Mouse (Mus musculus): ENCODE measurements at regions not wholly inside any gene's neighbourhood (a gene's known extent, or its start where the extent isn't known, plus 50 kb on each side); places are given as distances from the start of the nearest gene placed in this dataset.

- Histone ChIP-seq H3K4me1 (no peaks in the 10 kb centered on the region), H3K36me3 (no peaks in the 10 kb centered on the region), H3K9ac (replicated peaks) (no peak overlapping the region), H3K27ac (replicated peaks) (no peak overlapping the region), H3K27me3 (no peaks in the 10 kb centered on the region), H3K9me3 (peaks cover 6% of the 10 kb centered on the region; the same call in 1 of the 2 replicates), H3K4me3 (no peak overlapping the region), H3K4me2 (replicated peaks) (no peak overlapping the region)
- ATAC-seq (replicated peaks) = no peak
- 49% methylated on average over 1 of the region's 1 CpGs for WGBS
Observed at GRCm38 (mm10) chr4:23567827-23568226, 928.4 kb upstream of the Mms22l start.

DNA sequence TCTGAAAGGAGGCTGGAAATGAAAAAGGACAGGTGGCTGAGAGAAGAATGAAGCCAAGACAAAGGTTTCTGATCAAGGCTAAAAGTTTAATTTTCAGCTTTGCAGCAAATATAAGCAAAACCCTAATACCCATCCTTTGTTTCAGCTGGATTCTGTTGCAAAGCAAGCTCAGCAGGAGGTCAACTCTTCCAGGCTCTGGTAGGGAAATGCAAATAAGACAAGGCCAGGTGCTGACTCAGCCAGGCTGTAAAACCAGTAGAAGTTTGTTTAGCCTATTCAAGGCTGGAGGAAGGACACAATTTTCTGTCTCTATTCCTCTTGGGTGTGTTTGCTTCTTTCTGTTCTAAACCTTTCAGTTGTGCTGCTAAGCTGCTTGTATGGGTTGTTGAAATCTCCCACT is 923.2 kb upstream of the Mms22l start:
- no peaks in the 10 kb centered on the region for H3K4me1 ChIP-seq
- no peak for ATAC-seq (replicated peaks)
- no peaks in the 10 kb centered on the region for H3K9me3 ChIP-seq
- H3K36me3 ChIP-seq = no peaks in the 10 kb centered on the region
- H3K4me2 ChIP-seq (replicated peaks) = no peak overlapping the region
- H3K4me3 ChIP-seq = no peak overlapping the region
- no peak overlapping the region for H3K9ac ChIP-seq (replicated peaks)
- no peak overlapping the region for H3K27ac ChIP-seq (replicated peaks)
- H3K27me3 ChIP-seq = no peaks in the 10 kb centered on the region

DNA sequence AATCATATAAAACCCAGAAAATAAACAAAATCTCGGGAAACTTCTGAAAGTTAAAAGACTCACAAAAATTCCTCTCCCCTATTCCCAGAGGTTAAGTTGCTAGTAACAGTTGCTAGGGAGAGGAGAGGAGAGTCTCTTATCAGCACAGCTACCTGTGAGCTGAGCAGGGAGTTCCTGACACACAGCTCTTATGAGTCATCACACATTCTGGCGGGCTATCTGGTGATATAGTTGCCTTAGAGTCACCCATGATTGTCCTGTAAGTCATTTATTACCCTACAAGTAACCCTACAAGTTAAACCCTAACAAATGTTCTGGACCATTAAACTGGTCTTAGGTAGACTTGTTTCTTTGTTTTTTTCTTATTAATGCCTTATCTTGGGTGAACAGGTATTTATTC is 908.8 kb upstream of the Mms22l start:
- 80% methylated on average over 2 of the region's 2 CpGs for WGBS
- no peak overlapping the region for H3K4me3 ChIP-seq
- no peaks in the 10 kb centered on the region for H3K9me3 ChIP-seq
- no peak for ATAC-seq (replicated peaks)
- no peak overlapping the region for H3K4me2 ChIP-seq (replicated peaks)
- no peaks in the 10 kb centered on the region for H3K4me1 ChIP-seq
- H3K9ac ChIP-seq (replicated peaks) = no peak overlapping the region
- no peaks in the 10 kb centered on the region for H3K27me3 ChIP-seq
- no peaks in the 10 kb centered on the region for H3K36me3 ChIP-seq
- no peak overlapping the region for H3K27ac ChIP-seq (replicated peaks)

DNA sequence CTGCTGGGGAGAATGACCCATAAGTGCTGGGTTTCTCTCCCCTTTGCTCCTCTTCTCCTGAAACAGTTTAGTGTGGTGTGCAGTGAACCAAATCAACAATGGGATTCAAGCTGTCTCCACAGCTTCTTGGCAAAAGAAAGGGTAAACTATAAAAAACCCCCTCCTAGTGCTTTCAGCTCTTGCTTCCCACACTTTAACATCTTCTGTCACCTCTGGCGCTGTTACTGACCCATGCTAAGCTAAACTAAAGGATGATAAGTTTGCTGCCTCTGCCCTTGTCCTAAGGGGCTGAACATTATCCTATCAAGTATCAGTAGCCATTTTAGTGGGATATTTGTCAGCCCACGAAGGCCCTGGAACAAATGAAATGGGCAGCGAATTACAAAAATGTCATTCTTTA is 905.4 kb upstream of the Mms22l start:
- H3K27ac ChIP-seq (replicated peaks) = no peak overlapping the region
- no peak overlapping the region for H3K4me2 ChIP-seq (replicated peaks)
- H3K4me3 ChIP-seq = no peak overlapping the region
- no peak for ATAC-seq (replicated peaks)
- no peaks in the 10 kb centered on the region for H3K9me3 ChIP-seq
- no peaks in the 10 kb centered on the region for H3K4me1 ChIP-seq
- H3K36me3 ChIP-seq = no peaks in the 10 kb centered on the region
- 59% methylated on average over 3 of the region's 3 CpGs for WGBS
- no peaks in the 10 kb centered on the region for H3K27me3 ChIP-seq
- H3K9ac ChIP-seq (replicated peaks) = no peak overlapping the region

- no peaks in the 10 kb centered on the region for H3K4me1 ChIP-seq
- no peak overlapping the region for H3K4me3 ChIP-seq
- 87% methylated on average over 2 of the region's 2 CpGs for WGBS
- no peak overlapping the region for H3K27ac ChIP-seq (replicated peaks)
- no peak for ATAC-seq (replicated peaks)
- no peaks in the 10 kb centered on the region for H3K36me3 ChIP-seq
- no peaks in the 10 kb centered on the region for H3K9me3 ChIP-seq
- H3K9ac ChIP-seq (replicated peaks) = no peak overlapping the region
- H3K4me2 ChIP-seq (replicated peaks) = no peak overlapping the region
- no peaks in the 10 kb centered on the region for H3K27me3 ChIP-seq
Observed at GRCm38 (mm10) chr4:23591593-23591992, 904.7 kb upstream of the Mms22l start.

DNA sequence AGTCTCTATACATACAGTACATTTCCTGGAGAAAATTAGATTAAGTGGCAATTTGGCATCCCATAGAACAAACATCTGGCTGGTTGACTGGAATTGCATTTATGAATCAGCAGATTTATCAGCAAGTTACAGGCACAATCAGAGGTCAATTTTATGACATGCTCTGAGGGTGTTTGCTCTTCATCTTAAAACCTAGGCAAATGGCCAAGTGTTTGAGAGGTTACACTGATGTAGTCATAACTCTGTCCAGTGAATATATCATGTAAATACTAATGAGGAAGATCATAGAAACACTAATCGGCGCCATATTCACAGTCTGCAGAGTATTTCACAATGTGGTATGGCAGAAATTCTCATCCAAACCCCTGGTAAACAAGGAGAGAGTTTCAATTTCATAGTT is 896.2 kb upstream of the Mms22l start:
- H3K9ac ChIP-seq (replicated peaks) = no peak overlapping the region
- no peaks in the 10 kb centered on the region for H3K9me3 ChIP-seq
- H3K4me2 ChIP-seq (replicated peaks) = no peak overlapping the region
- no peak overlapping the region for H3K4me3 ChIP-seq
- H3K27ac ChIP-seq (replicated peaks) = no peak overlapping the region
- no peaks in the 10 kb centered on the region for H3K36me3 ChIP-seq
- no peak for ATAC-seq (replicated peaks)
- no peaks in the 10 kb centered on the region for H3K27me3 ChIP-seq
- peaks cover 25% of the 10 kb centered on the region for H3K4me1 ChIP-seq
- WGBS = 91% methylated on average over 2 of the region's 2 CpGs

- H3K4me2 ChIP-seq (replicated peaks) = peak overlapping the region; percentile 36
- H3K9me3 ChIP-seq = no peaks in the 10 kb centered on the region
- no peaks in the 10 kb centered on the region for H3K36me3 ChIP-seq
- peak overlapping the region; percentile 27 for H3K4me3 ChIP-seq
- no peaks in the 10 kb centered on the region for H3K27me3 ChIP-seq
- peak overlapping the region; percentile 69 for H3K27ac ChIP-seq (replicated peaks)
- H3K9ac ChIP-seq (replicated peaks) = peak overlapping the region; percentile 44
- H3K4me1 ChIP-seq = peaks cover 25% of the 10 kb centered on the region
- 3% methylated on average over 13 of the region's 13 CpGs for WGBS
- peak; percentile 85 for ATAC-seq (replicated peaks)
Observed at GRCm38 (mm10) chr4:23601426-23602293, 894.6 kb upstream of the Mms22l start.

DNA sequence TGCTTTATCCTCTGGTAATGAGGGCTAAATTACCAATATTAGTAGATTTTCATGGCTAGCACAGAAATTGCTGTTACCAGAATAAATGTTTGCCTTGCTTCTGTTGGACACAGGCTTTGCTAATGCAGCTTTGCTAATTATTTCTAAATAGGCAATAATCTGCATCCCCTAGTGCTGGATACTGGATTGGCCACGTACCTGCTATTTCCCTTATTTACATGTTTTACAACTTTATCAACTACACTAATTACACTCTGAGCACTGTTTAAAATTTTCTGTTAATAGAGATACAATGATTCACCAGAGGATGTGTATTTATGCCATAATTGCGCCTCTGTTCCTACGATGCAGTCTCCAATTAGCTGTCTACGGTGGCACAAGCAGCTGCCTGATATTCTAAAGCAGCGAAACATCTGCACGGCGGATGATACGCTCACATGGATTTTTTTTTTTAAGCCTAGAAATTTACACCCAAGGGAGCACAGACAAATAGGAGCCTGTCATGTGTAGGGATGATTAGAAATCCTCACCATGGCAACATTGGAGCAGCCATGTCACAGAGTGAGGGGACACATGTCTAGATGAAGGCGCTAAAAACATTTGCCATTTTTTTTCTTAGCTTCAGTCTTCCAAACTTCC is 893.8 kb upstream of the Mms22l start:
- peak; percentile 83 for ATAC-seq (replicated peaks)
- no peaks in the 10 kb centered on the region for H3K27me3 ChIP-seq
- 9% methylated on average over 9 of the region's 9 CpGs for WGBS
- H3K27ac ChIP-seq (replicated peaks) = peak overlapping the region; percentile 69
- peaks cover 25% of the 10 kb centered on the region for H3K4me1 ChIP-seq
- H3K4me2 ChIP-seq (replicated peaks) = peak overlapping the region; percentile 36
- peak overlapping the region; percentile 27 for H3K4me3 ChIP-seq
- H3K9me3 ChIP-seq = no peaks in the 10 kb centered on the region
- H3K36me3 ChIP-seq = no peaks in the 10 kb centered on the region
- 0 out of 2 replicates have a peak overlapping the region, but pooled peaks have one; percentile 11 for H3K9ac ChIP-seq (replicated peaks)

DNA sequence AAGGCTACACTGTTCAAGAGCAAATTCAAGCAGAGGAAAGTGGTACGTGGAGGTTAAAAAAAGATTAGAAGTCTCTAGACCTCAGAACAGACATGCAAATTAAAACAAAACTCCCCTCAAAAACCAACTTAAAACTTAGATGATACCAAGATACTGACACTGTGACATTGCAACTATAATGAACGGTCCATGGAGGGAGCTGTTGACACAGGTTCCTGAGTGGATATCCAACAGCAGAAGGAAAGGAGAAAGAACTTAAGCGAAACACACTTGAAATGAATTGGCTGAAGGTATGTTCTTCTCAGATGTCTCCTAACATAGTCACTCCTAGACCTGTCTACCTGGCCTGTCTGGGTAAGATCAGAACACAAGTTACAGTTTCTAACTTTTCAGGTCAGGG is 888.9 kb upstream of the Mms22l start:
- H3K36me3 ChIP-seq = no peaks in the 10 kb centered on the region
- H3K4me2 ChIP-seq (replicated peaks) = no peak overlapping the region
- peaks cover 9% of the 10 kb centered on the region for H3K4me1 ChIP-seq
- no peak overlapping the region for H3K27ac ChIP-seq (replicated peaks)
- no peak overlapping the region for H3K4me3 ChIP-seq
- WGBS = 76% methylated on average over 3 of the region's 3 CpGs
- ATAC-seq (replicated peaks) = no peak
- H3K27me3 ChIP-seq = no peaks in the 10 kb centered on the region
- no peaks in the 10 kb centered on the region for H3K9me3 ChIP-seq
- H3K9ac ChIP-seq (replicated peaks) = no peak overlapping the region

- H3K4me2 ChIP-seq (replicated peaks) = no peak overlapping the region
- H3K36me3 ChIP-seq = no peaks in the 10 kb centered on the region
- no peaks in the 10 kb centered on the region for H3K9me3 ChIP-seq
- H3K9ac ChIP-seq (replicated peaks) = no peak overlapping the region
- H3K4me1 ChIP-seq = no peaks in the 10 kb centered on the region
- ATAC-seq (replicated peaks) = no peak
- no peaks in the 10 kb centered on the region for H3K27me3 ChIP-seq
- H3K27ac ChIP-seq (replicated peaks) = no peak overlapping the region
- H3K4me3 ChIP-seq = no peak overlapping the region
Observed at GRCm38 (mm10) chr4:23621208-23621607, 875.0 kb upstream of the Mms22l start.

DNA sequence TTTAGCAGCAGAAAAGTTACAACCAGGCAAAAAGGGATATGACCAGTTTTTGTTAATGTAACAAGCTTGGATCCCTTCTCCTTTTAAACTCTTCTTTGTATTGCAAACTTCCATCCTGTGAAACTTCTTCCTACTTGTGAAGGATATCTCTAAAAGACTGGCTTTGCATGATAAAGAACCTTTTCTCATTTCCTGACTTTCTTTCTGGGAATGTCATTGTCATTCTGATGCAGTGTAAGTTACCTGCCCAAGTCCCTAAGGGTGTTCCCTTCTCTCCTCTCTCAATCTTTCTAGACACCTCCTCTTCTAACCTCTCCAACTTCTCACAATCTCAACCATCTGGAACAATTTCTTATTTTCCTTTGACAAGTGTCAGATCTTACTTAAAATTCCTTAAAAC is 874.0 kb upstream of the Mms22l start:
- H3K9ac ChIP-seq (replicated peaks) = no peak overlapping the region
- no peak overlapping the region for H3K27ac ChIP-seq (replicated peaks)
- no peak overlapping the region for H3K4me2 ChIP-seq (replicated peaks)
- no peaks in the 10 kb centered on the region for H3K36me3 ChIP-seq
- H3K27me3 ChIP-seq = no peaks in the 10 kb centered on the region
- no peak overlapping the region for H3K4me3 ChIP-seq
- ATAC-seq (replicated peaks) = no peak
- no peaks in the 10 kb centered on the region for H3K9me3 ChIP-seq
- H3K4me1 ChIP-seq = no peaks in the 10 kb centered on the region

DNA sequence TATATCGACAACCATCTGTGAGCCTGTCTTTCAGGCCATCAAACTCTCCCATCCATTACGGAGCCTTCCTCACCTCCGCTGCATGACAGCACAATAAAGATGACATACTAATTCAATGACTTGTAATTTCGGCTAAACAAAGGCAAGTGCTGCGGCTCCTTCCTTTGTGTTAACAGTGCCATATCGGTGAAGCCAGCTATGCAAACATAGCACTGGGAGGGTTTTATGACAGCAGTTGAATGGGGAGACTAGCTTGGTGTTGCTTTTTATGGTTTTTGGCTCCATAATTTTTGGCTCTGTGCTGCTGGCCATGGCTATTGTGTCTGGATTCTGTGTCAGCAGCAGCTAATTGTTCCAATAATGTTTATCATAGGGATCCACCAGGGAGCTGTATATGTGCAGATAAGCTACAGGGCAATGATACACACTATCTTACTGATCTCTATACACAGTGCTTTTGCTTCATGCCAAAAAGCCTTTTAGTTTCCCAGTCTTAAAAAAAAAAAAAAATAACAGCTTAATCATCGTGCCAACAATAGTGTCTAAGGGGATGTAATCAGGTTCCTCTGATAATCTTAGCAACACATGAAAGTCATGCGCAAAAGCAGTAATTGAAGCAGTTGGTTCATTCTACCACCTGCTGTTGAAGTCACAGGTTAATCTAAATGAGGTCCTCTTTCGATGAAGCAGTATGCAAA is 859.9 kb upstream of the Mms22l start:
- Histone ChIP-seq H3K27me3 (no peaks in the 10 kb centered on the region), H3K9ac (replicated peaks) (peak overlapping the region; percentile 25; the same call in 1 of the 2 replicates)

More for the DNA sequence above, 859.9 kb upstream of the Mms22l start:
- H3K27ac ChIP-seq (replicated peaks) = peak overlapping the region; percentile 87
- H3K36me3 ChIP-seq = no peaks in the 10 kb centered on the region
- H3K4me3 ChIP-seq = no peak overlapping the region
- ATAC-seq (replicated peaks) = peak; percentile 85
- peaks cover 13% of the 10 kb centered on the region for H3K4me1 ChIP-seq
- 18% methylated on average over 9 of the region's 9 CpGs for WGBS
- no peaks in the 10 kb centered on the region for H3K9me3 ChIP-seq
- H3K4me2 ChIP-seq (replicated peaks) = peak overlapping the region; percentile 26
